Mouse (Mus musculus) midbrain, embryonic 12.5 days (tissue): ENCODE data around the gene Phf20. TPM values are rescaled to one million over a fixed set of nuclear protein-coding genes. Genes with fewer than 3 reads are reported as not detected.

Source experiments
- ATAC-seq: fragments of 200-750 bp; cut with Nextera tagmentation; 2 replicates; pipeline ENCODE4 v1.8.0; 2017; ENCODE audit warnings: low read depth, moderate TSS enrichment, moderate library complexity; ENCODE audit not compliant: low FRiP score
- H3K27ac ChIP-seq: fragments of 300-500 bp; sonication (generic); replicated peaks from 2 replicates; pipeline ENCODE4 v1.5.1; 2016; ENCODE audit warnings: mild to moderate bottlenecking
- H3K27me3 ChIP-seq: fragments of 300-500 bp; sonication (generic); 2 replicates; pipeline ENCODE4 v1.6.1; 2016; ENCODE audit warnings: mild to moderate bottlenecking
- H3K36me3 ChIP-seq: fragments of 300-500 bp; sonication (generic); 2 replicates; pipeline ENCODE4 v1.6.1; 2016
- H3K4me1 ChIP-seq: fragments of 300-500 bp; sonication (generic); 2 replicates; pipeline ENCODE4 v1.6.1; 2016
- H3K4me2 ChIP-seq: fragments of 300-500 bp; sonication (generic); replicated peaks from 2 replicates; pipeline ENCODE4 v1.6.1; 2016; ENCODE audit warnings: mild to moderate bottlenecking, moderate library complexity
- H3K4me3 ChIP-seq: fragments of 300-500 bp; sonication (generic); 2 replicates; pipeline ENCODE4 v1.5.1; 2016; ENCODE audit warnings: mild to moderate bottlenecking
- H3K9ac ChIP-seq: fragments of 300-500 bp; sonication (generic); replicated peaks from 2 replicates; pipeline ENCODE4 v1.6.1; 2016; ENCODE audit warnings: mild to moderate bottlenecking, moderate library complexity
- H3K9me3 ChIP-seq: fragments of 300-500 bp; sonication (generic); 2 replicates; pipeline ENCODE4 v1.6.1; 2016; ENCODE audit warnings: mild to moderate bottlenecking
- WGBS: fragments of 180-500 bp; shearing (Covaris S2); methylation state at CpG from one replicate; pipeline ENCODE4 v1.1.7; 2016; 5-methylcytosine and 5-hydroxymethylcytosine counted together
- polyA plus RNA-seq: library from polyadenylated mRNA; unstranded; fragments of >200 nt; fragmentation: Nextera tagmentation; extraction: Ambion mirVana; gene quantifications from 2 replicates; pipeline ENCODE4 v1.2.1, GENCODE M21; 2016

Phf20 gene
- polyA plus RNA-seq, 1 experiment from 2014 or later: 91.8 TPM

- ATAC-seq: no peak
- WGBS: 94% methylated on average over 2 of the region's 2 CpGs
- Histone ChIP-seq H3K4me3 (no peak overlapping the region), H3K36me3 (peaks cover 50% of the 10 kb centered on the region), H3K27me3 (no peaks in the 10 kb centered on the region), H3K9me3 (no peaks in the 10 kb centered on the region), H3K27ac (no peak overlapping the region), H3K4me1 (no peaks in the 10 kb centered on the region), H3K9ac (no peak overlapping the region), H3K4me2 (no peak overlapping the region)
Measured at GRCm38 (mm10) chr2:156288222-156288621, 92.0 kb downstream of the Phf20 start.

GRCm38 (mm10) chr2:156289552-156290160 is 93.4 kb downstream of the Phf20 start:
- H3K9me3 ChIP-seq: no peaks in the 10 kb centered on the region
- no peak overlapping the region for H3K27ac ChIP-seq
- H3K4me1 ChIP-seq: no peaks in the 10 kb centered on the region
- WGBS: 87% methylated on average over 2 of the region's 2 CpGs
- no peak overlapping the region for H3K4me3 ChIP-seq
- H3K36me3 ChIP-seq: peaks cover 60% of the 10 kb centered on the region
- ATAC-seq: no peak
- no peak overlapping the region for H3K9ac ChIP-seq
- H3K27me3 ChIP-seq: no peaks in the 10 kb centered on the region
- no peak overlapping the region for H3K4me2 ChIP-seq

- peaks cover 68% of the 10 kb centered on the region for H3K36me3 ChIP-seq
- no peaks in the 10 kb centered on the region for H3K9me3 ChIP-seq
- no peak for ATAC-seq
- 89% methylated on average over 1 of the region's 1 CpGs for WGBS
- no peak overlapping the region for H3K4me2 ChIP-seq
- H3K4me3 ChIP-seq: no peak overlapping the region
- no peak overlapping the region for H3K27ac ChIP-seq
- H3K4me1 ChIP-seq: no peaks in the 10 kb centered on the region
- no peaks in the 10 kb centered on the region for H3K27me3 ChIP-seq
- H3K9ac ChIP-seq: no peak overlapping the region
Measured at GRCm38 (mm10) chr2:156291998-156292397, 95.7 kb downstream of the Phf20 start.

GRCm38 (mm10) chr2:156295601-156296063 is 99.4 kb downstream of the Phf20 start:
- 94% methylated on average over 2 of the region's 2 CpGs for WGBS
- no peaks in the 10 kb centered on the region for H3K9me3 ChIP-seq
- ATAC-seq: no peak
- peaks cover 80% of the 10 kb centered on the region for H3K36me3 ChIP-seq
- H3K27ac ChIP-seq: no peak overlapping the region
- no peaks in the 10 kb centered on the region for H3K4me1 ChIP-seq
- H3K9ac ChIP-seq: no peak overlapping the region
- H3K27me3 ChIP-seq: no peaks in the 10 kb centered on the region
- no peak overlapping the region for H3K4me2 ChIP-seq
- H3K4me3 ChIP-seq: no peak overlapping the region

GRCm38 (mm10) chr2:156296190-156296589 is 99.9 kb downstream of the Phf20 start:
- Histone ChIP-seq H3K4me1 (no peaks in the 10 kb centered on the region), H3K4me2 (no peak overlapping the region), H3K27me3 (no peaks in the 10 kb centered on the region), H3K9me3 (no peaks in the 10 kb centered on the region), H3K36me3 (peaks cover 80% of the 10 kb centered on the region), H3K27ac (no peak overlapping the region), H3K9ac (no peak overlapping the region), H3K4me3 (no peak overlapping the region)
- ATAC-seq: no peak
- 98% methylated on average over 3 of the region's 3 CpGs for WGBS

GRCm38 (mm10) chr2:156297653-156298052 is 101.4 kb downstream of the Phf20 start:
- H3K9me3 ChIP-seq: no peaks in the 10 kb centered on the region
- no peak overlapping the region for H3K9ac ChIP-seq
- WGBS: 96% methylated on average over 3 of the region's 3 CpGs
- no peak overlapping the region for H3K4me3 ChIP-seq
- peaks cover 88% of the 10 kb centered on the region for H3K36me3 ChIP-seq
- no peak overlapping the region for H3K27ac ChIP-seq
- H3K4me2 ChIP-seq: no peak overlapping the region
- no peaks in the 10 kb centered on the region for H3K4me1 ChIP-seq
- H3K27me3 ChIP-seq: no peaks in the 10 kb centered on the region
- no peak for ATAC-seq

GRCm38 (mm10) chr2:156298458-156298857 is 102.2 kb downstream of the Phf20 start:
- Histone ChIP-seq H3K9ac (no peak overlapping the region), H3K4me3 (no peak overlapping the region), H3K4me1 (no peaks in the 10 kb centered on the region), H3K36me3 (peaks cover 86% of the 10 kb centered on the region), H3K27ac (no peak overlapping the region), H3K9me3 (no peaks in the 10 kb centered on the region), H3K27me3 (no peaks in the 10 kb centered on the region), H3K4me2 (no peak overlapping the region)
- 89% methylated on average over 7 of the region's 7 CpGs for WGBS
- no peak for ATAC-seq

- no peak overlapping the region for H3K4me2 ChIP-seq
- no peak overlapping the region for H3K4me3 ChIP-seq
- H3K9ac ChIP-seq: no peak overlapping the region
- 95% methylated on average over 4 of the region's 4 CpGs for WGBS
- no peaks in the 10 kb centered on the region for H3K9me3 ChIP-seq
- H3K27me3 ChIP-seq: no peaks in the 10 kb centered on the region
- peaks cover 69% of the 10 kb centered on the region for H3K36me3 ChIP-seq
- no peak overlapping the region for H3K27ac ChIP-seq
- ATAC-seq: no peak
- no peaks in the 10 kb centered on the region for H3K4me1 ChIP-seq
Measured at GRCm38 (mm10) chr2:156302063-156302462, 105.8 kb downstream of the Phf20 start.

- Histone ChIP-seq H3K4me1 (no peaks in the 10 kb centered on the region), H3K4me2 (no peak overlapping the region), H3K27ac (no peak overlapping the region), H3K9me3 (no peaks in the 10 kb centered on the region), H3K4me3 (no peak overlapping the region), H3K27me3 (no peaks in the 10 kb centered on the region), H3K9ac (no peak overlapping the region), H3K36me3 (peaks cover 55% of the 10 kb centered on the region)
- ATAC-seq: no peak
- WGBS: 98% methylated on average over 4 of the region's 4 CpGs
Measured at GRCm38 (mm10) chr2:156304351-156304750, 108.1 kb downstream of the Phf20 start.

GRCm38 (mm10) chr2:156305818-156306217 is 109.6 kb downstream of the Phf20 start:
- 88% methylated on average over 2 of the region's 2 CpGs for WGBS
- no peak for ATAC-seq
- no peak overlapping the region for H3K9ac ChIP-seq
- no peak overlapping the region for H3K4me3 ChIP-seq
- H3K4me2 ChIP-seq: no peak overlapping the region
- no peaks in the 10 kb centered on the region for H3K27me3 ChIP-seq
- H3K27ac ChIP-seq: no peak overlapping the region
- peaks cover 49% of the 10 kb centered on the region for H3K36me3 ChIP-seq
- H3K9me3 ChIP-seq: no peaks in the 10 kb centered on the region
- no peaks in the 10 kb centered on the region for H3K4me1 ChIP-seq

GRCm38 (mm10) chr2:156307261-156307660 is 111.0 kb downstream of the Phf20 start:
- H3K4me3 ChIP-seq: no peak overlapping the region
- no peak for ATAC-seq
- 65% methylated on average over 5 of the region's 5 CpGs for WGBS
- no peaks in the 10 kb centered on the region for H3K27me3 ChIP-seq
- no peak overlapping the region for H3K4me2 ChIP-seq
- H3K27ac ChIP-seq: no peak overlapping the region
- no peaks in the 10 kb centered on the region for H3K9me3 ChIP-seq
- no peak overlapping the region for H3K9ac ChIP-seq
- H3K36me3 ChIP-seq: peaks cover 35% of the 10 kb centered on the region
- peaks cover 5% of the 10 kb centered on the region; the same call in 1 of the 2 replicates for H3K4me1 ChIP-seq

- Histone ChIP-seq H3K27me3 (no peaks in the 10 kb centered on the region), H3K36me3 (peaks cover 17% of the 10 kb centered on the region), H3K4me3 (no peak overlapping the region), H3K9me3 (no peaks in the 10 kb centered on the region), H3K27ac (no peak overlapping the region), H3K4me1 (peaks cover 10% of the 10 kb centered on the region; the same call in 1 of the 2 replicates), H3K4me2 (no peak overlapping the region), H3K9ac (no peak overlapping the region)
- 95% methylated on average over 5 of the region's 5 CpGs for WGBS
- ATAC-seq: no peak
Measured at GRCm38 (mm10) chr2:156309948-156310347, 113.7 kb downstream of the Phf20 start.

GRCm38 (mm10) chr2:156310455-156310854 is 114.2 kb downstream of the Phf20 start:
- Histone ChIP-seq H3K27me3 (no peaks in the 10 kb centered on the region), H3K9me3 (no peaks in the 10 kb centered on the region), H3K27ac (no peak overlapping the region), H3K4me3 (no peak overlapping the region), H3K9ac (no peak overlapping the region), H3K4me1 (peaks cover 10% of the 10 kb centered on the region; the same call in 1 of the 2 replicates), H3K4me2 (no peak overlapping the region), H3K36me3 (peaks cover 19% of the 10 kb centered on the region; the same call in 1 of the 2 replicates)
- no peak for ATAC-seq
- WGBS: 96% methylated on average over 5 of the region's 5 CpGs
